Mouse (Mus musculus): ENCODE data around the gene Prdm16.

Gene Prdm16

GRCm38 (mm10) chr4:154517991-154518390, 118.7 kb downstream of the Prdm16 start:
- no peak for DNase-seq (ENCODE audit: low read depth, low spot score)

- no peak for DNase-seq (ENCODE audit: low read depth, low spot score)
These were observed 120.2 kb downstream of the Prdm16 start for GRCm38 (mm10) chr4:154516470-154516869.

GRCm38 (mm10) chr4:154513664-154514063, 123.0 kb downstream of the Prdm16 start:
- no peak for DNase-seq (ENCODE audit: low read depth, low spot score)

- no peak for DNase-seq (ENCODE audit: low read depth, low spot score)
These were observed 124.1 kb downstream of the Prdm16 start for GRCm38 (mm10) chr4:154512518-154513090.

- DNase-seq (ENCODE audit: low read depth, low spot score): no peak
These were observed 124.9 kb downstream of the Prdm16 start for GRCm38 (mm10) chr4:154511767-154512166.

- DNase-seq (ENCODE audit: low read depth, low spot score): no peak
These were observed 129.8 kb downstream of the Prdm16 start for GRCm38 (mm10) chr4:154506774-154507435.

GRCm38 (mm10) chr4:154505313-154505712, 131.4 kb downstream of the Prdm16 start:
- no peak for DNase-seq (ENCODE audit: low read depth, low spot score)

GRCm38 (mm10) chr4:154503260-154503829, 133.3 kb downstream of the Prdm16 start:
- peak; percentile 39 for DNase-seq (ENCODE audit: low read depth, low spot score)

- no peak for DNase-seq (ENCODE audit: low read depth, low spot score)
These were observed 134.2 kb downstream of the Prdm16 start for GRCm38 (mm10) chr4:154502403-154503000.

GRCm38 (mm10) chr4:154500695-154501094, 136.0 kb downstream of the Prdm16 start:
- DNase-seq (ENCODE audit: low read depth, low spot score): no peak

- DNase-seq (ENCODE audit: low read depth, low spot score): no peak
These were observed 136.8 kb downstream of the Prdm16 start for GRCm38 (mm10) chr4:154499701-154500523.

GRCm38 (mm10) chr4:154497423-154498175, 139.1 kb downstream of the Prdm16 start:
- no peak for DNase-seq (ENCODE audit: low read depth, low spot score)

- no peak for DNase-seq (ENCODE audit: low read depth, low spot score)
These were observed 139.7 kb downstream of the Prdm16 start for GRCm38 (mm10) chr4:154496991-154497390.

GRCm38 (mm10) chr4:154496522-154496921, 140.2 kb downstream of the Prdm16 start:
- DNase-seq (ENCODE audit: low read depth, low spot score): no peak

- no peak for DNase-seq (ENCODE audit: low read depth, low spot score)
These were observed 142.7 kb downstream of the Prdm16 start for GRCm38 (mm10) chr4:154493996-154494395.

- no peak for DNase-seq (ENCODE audit: low read depth, low spot score)
These were observed 144.0 kb downstream of the Prdm16 start for GRCm38 (mm10) chr4:154492714-154493121.

- DNase-seq (ENCODE audit: low read depth, low spot score): no peak
These were observed 144.4 kb downstream of the Prdm16 start for GRCm38 (mm10) chr4:154492268-154492667.

- no peak for DNase-seq (ENCODE audit: low read depth, low spot score)
These were observed 148.6 kb downstream of the Prdm16 start for GRCm38 (mm10) chr4:154488031-154488430.

GRCm38 (mm10) chr4:154482695-154483094, 154.0 kb downstream of the Prdm16 start:
- DNase-seq (ENCODE audit: low read depth, low spot score): no peak

GRCm38 (mm10) chr4:154481771-154482637, 154.7 kb downstream of the Prdm16 start:
- no peak for DNase-seq (ENCODE audit: low read depth, low spot score)

All from embryo, embryonic 11.5 days (tissue).